Mouse (Mus musculus) liver, adult 2 months (tissue): ENCODE measurements at regions not wholly inside any gene's neighbourhood (a gene's known extent, or its start where the extent isn't known, plus 50 kb on each side); places are given as distances from the start of the nearest gene placed in this dataset.

Experiments used
- CTCF ChIP-seq: fragments of 200-500 bp; IDR thresholded peaks from 2 replicates; pipeline ENCODE4 v1.5.1; 2011; ENCODE audit warnings: low read depth, low read length, control low read depth
- POLR2A ChIP-seq: fragments of 200-500 bp; IDR thresholded peaks from 2 replicates; pipeline ENCODE4 v1.6.1; 2011; ENCODE audit warnings: low read length, control low read depth; ENCODE audit not compliant: insufficient read depth; ENCODE audit errors: extremely low read depth

GRCm38 (mm10) chr12:70629371-70629770 lies 176.5 kb downstream of the Tmx1 start:
- TF ChIP-seq POLR2A (no peak), CTCF (no peak)
